Mouse (Mus musculus) liver, adult 2 months (tissue): ENCODE results near the gene Arhgef28. TPM values are rescaled to one million over a fixed set of nuclear protein-coding genes. Genes with fewer than 3 reads are reported as not detected.

Experiments used
- DNase-seq: peaks from one replicate; pipeline ENCODE4 v3.0.0-alpha.2; 2011; ENCODE audit warnings: low read depth, low spot score; ENCODE audit errors: extremely low read depth
- H3K27ac ChIP-seq: fragments of 200-500 bp; replicated peaks from 2 replicates; pipeline ENCODE4 v1.5.1; 2012; ENCODE audit warnings: low read depth, mild to moderate bottlenecking, control low read depth, inconsistent platforms, low read length; ENCODE audit not compliant: insufficient read depth
- H3K27me3 ChIP-seq: fragments of 200-500 bp; 2 replicates; pipeline ENCODE4 v1.6.1; 2012; ENCODE audit warnings: mild to moderate bottlenecking, moderate library complexity, low read length, inconsistent platforms; ENCODE audit not compliant: control insufficient read depth, insufficient read depth
- H3K36me3 ChIP-seq: fragments of 200-500 bp; 2 replicates; pipeline ENCODE4 v1.6.1; 2012; ENCODE audit warnings: low read length, inconsistent platforms; ENCODE audit not compliant: control insufficient read depth, insufficient read depth
- H3K4me1 ChIP-seq: fragments of 200-500 bp; 2 replicates; pipeline ENCODE4 v1.6.1; 2011; ENCODE audit warnings: low read length; ENCODE audit not compliant: control insufficient read depth, insufficient read depth
- H3K4me3 ChIP-seq: fragments of 200-500 bp; 2 replicates; pipeline ENCODE4 v1.5.1; 2011; ENCODE audit warnings: low read depth, mild to moderate bottlenecking, control low read depth, low read length, moderate library complexity; ENCODE audit not compliant: insufficient read depth
- H3K79me2 ChIP-seq: fragments of 200-500 bp; 2 replicates; pipeline ENCODE4 v1.6.1; 2012; ENCODE audit warnings: inconsistent platforms, mild to moderate bottlenecking, low read length, moderate library complexity; ENCODE audit not compliant: control insufficient read depth, insufficient read depth
- H3K9ac ChIP-seq: fragments of 200-500 bp; 2 replicates; pipeline ENCODE4 v1.6.1; 2012; ENCODE audit warnings: low read depth, mild to moderate bottlenecking, control low read depth, inconsistent platforms, low read length
- CTCF ChIP-seq: fragments of 200-500 bp; IDR thresholded peaks from 2 replicates; pipeline ENCODE4 v1.5.1; 2011; ENCODE audit warnings: low read depth, low read length, control low read depth
- POLR2A ChIP-seq: fragments of 200-500 bp; IDR thresholded peaks from 2 replicates; pipeline ENCODE4 v1.6.1; 2011; ENCODE audit warnings: low read length, control low read depth; ENCODE audit not compliant: insufficient read depth; ENCODE audit errors: extremely low read depth
- WGBS: fragments of 180-500 bp; shearing (Covaris S2); methylation state at CpG from one replicate; pipeline ENCODE4 v1.1.7; 2018; 5-methylcytosine and 5-hydroxymethylcytosine counted together
- polyA plus RNA-seq: library from polyadenylated mRNA; depleted of rRNA; stranded (reverse); fragments of >200 nt; gene quantifications from 2 replicates; pipeline ENCODE4 v1.2.3, GENCODE M21; 2012
- total RNA-seq: library from RNA; depleted of rRNA; stranded (reverse); fragments of >200 nt; gene quantifications from 2 replicates; pipeline ENCODE4 v1.2.3, GENCODE M21; 2014

The Arhgef28 gene
- total and polyA plus RNA-seq, 2 experiments: 0.20 to 0.37 TPM

DNA sequence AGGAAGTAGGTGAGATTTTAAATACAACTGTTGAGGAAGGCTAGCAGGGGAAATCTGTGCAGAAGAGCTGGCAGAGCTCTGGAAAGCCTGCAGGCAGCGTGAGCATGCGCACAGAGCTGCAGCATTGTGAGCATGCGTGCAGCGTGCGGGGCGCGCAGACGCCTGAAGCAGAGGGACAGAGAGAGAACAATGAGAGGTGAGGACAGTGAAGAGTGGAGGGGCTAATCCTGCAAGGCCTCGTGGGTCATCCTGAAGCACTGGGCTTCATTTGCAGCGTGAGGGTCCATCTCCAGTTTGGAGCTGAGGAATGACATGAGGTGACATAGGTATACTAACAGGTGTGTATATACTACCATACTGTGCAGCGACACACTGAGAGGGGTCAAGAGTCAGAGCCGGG lies 35.0 kb downstream of the Arhgef28 start:
- H3K4me3 ChIP-seq: no peak overlapping the region
- H3K27me3 ChIP-seq: no peaks in the 10 kb centered on the region
- H3K27ac ChIP-seq: no peak overlapping the region
- 95% methylated on average over 12 of the region's 12 CpGs for WGBS
- no peaks in the 10 kb centered on the region for H3K36me3 ChIP-seq
- no peak for DNase-seq
- TF ChIP-seq CTCF: no peak
- TF ChIP-seq POLR2A: no peak
- H3K4me1 ChIP-seq: no peaks in the 10 kb centered on the region
- H3K9ac ChIP-seq: no peak overlapping the region
- H3K79me2 ChIP-seq: no peaks in the 10 kb centered on the region

GRCm38 (mm10) chr13:98164878-98165277 lies 41.4 kb downstream of the Arhgef28 start:
- H3K4me3 ChIP-seq: no peak overlapping the region
- no peak overlapping the region for H3K9ac ChIP-seq
- H3K36me3 ChIP-seq: no peaks in the 10 kb centered on the region
- no peak for TF ChIP-seq POLR2A
- TF ChIP-seq CTCF: no peak
- H3K4me1 ChIP-seq: no peaks in the 10 kb centered on the region
- H3K27ac ChIP-seq: no peak overlapping the region
- 83% methylated on average over 6 of the region's 6 CpGs for WGBS
- DNase-seq: no peak
- H3K79me2 ChIP-seq: no peaks in the 10 kb centered on the region
- H3K27me3 ChIP-seq: no peaks in the 10 kb centered on the region

DNA sequence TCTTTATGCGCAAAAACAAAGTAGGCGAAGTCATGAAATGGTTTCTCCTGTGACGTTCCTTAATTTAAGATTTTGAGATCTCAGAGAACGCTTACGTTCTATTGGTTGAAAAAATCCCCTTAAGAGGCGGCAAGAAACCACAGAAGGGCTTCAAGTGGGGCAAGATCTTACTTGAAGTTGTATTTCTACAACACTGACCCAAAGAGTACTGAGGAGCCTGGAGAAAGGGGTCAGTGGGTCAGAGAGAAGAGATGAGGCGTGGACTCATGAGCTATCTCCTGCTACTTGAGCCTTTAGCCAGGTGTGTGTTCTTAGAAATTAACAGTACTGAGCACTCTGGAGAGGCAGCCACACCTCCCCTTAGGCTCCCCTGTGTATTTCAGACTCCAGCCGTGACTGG lies 44.7 kb downstream of the Arhgef28 start:
- Histone ChIP-seq H3K36me3 (no peaks in the 10 kb centered on the region), H3K9ac (no peak overlapping the region), H3K27ac (no peak overlapping the region), H3K4me1 (no peaks in the 10 kb centered on the region), H3K27me3 (no peaks in the 10 kb centered on the region), H3K79me2 (no peaks in the 10 kb centered on the region), H3K4me3 (no peak overlapping the region)
- no peak for DNase-seq
- 91% methylated on average over 8 of the region's 8 CpGs for WGBS
- TF ChIP-seq CTCF: no peak
- TF ChIP-seq POLR2A: no peak

DNA sequence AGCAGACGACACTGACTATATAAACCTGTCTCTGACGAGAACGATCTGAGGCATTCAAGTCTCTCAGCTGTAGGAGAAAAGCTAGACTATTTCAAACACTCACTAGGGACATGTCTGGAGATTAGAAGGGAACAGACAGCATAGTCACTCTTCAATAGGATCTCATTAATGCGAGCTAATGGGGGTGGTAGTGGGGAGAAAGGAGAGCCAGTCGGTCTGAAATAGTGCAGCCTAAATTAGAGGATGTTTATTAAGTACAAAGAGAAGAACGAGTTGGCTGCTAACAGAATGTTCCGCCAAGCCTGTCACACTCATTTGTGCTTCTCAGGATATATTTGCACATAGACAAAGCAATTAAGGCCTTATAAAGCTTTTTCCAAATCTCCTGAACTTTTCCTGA lies 49.6 kb downstream of the Arhgef28 start:
- Histone ChIP-seq H3K36me3 (no peaks in the 10 kb centered on the region), H3K4me3 (no peak overlapping the region), H3K27me3 (no peaks in the 10 kb centered on the region), H3K27ac (no peak overlapping the region), H3K9ac (no peak overlapping the region), H3K79me2 (no peaks in the 10 kb centered on the region), H3K4me1 (no peaks in the 10 kb centered on the region)
- no peak for DNase-seq
- TF ChIP-seq POLR2A (no peak), CTCF (no peak)
- 77% methylated on average over 7 of the region's 7 CpGs for WGBS

DNA sequence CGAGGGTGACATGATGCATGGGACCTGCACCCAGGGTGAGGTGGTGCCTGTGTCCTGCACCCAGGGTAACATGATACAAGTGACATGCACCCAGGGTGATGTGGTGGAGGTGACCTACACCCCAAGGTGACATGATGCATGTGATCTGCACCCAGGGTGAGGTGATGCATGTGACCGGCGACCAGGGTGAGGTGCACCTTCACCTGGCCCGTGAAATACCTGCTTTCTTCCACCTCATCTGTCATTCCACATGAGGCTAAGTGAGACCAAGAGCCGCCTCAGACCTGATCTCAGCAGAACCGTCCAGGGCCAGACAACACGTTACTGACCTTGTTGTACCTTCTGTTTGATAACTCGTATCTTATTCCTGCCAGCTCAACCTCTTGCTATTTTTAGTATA lies 53.5 kb downstream of the Arhgef28 start:
- Histone ChIP-seq H3K27me3 (no peaks in the 10 kb centered on the region), H3K4me3 (no peak overlapping the region), H3K36me3 (no peaks in the 10 kb centered on the region), H3K4me1 (no peaks in the 10 kb centered on the region), H3K79me2 (no peaks in the 10 kb centered on the region), H3K9ac (no peak overlapping the region), H3K27ac (no peak overlapping the region)
- WGBS: 88% methylated on average over 8 of the region's 8 CpGs
- no peak for DNase-seq
- TF ChIP-seq CTCF (no peak), POLR2A (no peak)

GRCm38 (mm10) chr13:98147532-98147931 lies 58.7 kb downstream of the Arhgef28 start:
- H3K27ac ChIP-seq: no peak overlapping the region
- no peaks in the 10 kb centered on the region for H3K4me1 ChIP-seq
- no peaks in the 10 kb centered on the region for H3K36me3 ChIP-seq
- no peak for TF ChIP-seq CTCF
- no peak for TF ChIP-seq POLR2A
- no peak overlapping the region for H3K4me3 ChIP-seq
- no peaks in the 10 kb centered on the region for H3K27me3 ChIP-seq
- H3K79me2 ChIP-seq: no peaks in the 10 kb centered on the region
- no peak for DNase-seq
- no peak overlapping the region for H3K9ac ChIP-seq
- WGBS: 88% methylated on average over 5 of the region's 5 CpGs
